Mouse (Mus musculus): ENCODE data around the gene Adamts20.
"Not testable (repeated sequence)": the region's sequence is repeated elsewhere in the genome, so short reads cannot be mapped to it uniquely, and the experiment has no call there.

Adamts20 gene

DNA sequence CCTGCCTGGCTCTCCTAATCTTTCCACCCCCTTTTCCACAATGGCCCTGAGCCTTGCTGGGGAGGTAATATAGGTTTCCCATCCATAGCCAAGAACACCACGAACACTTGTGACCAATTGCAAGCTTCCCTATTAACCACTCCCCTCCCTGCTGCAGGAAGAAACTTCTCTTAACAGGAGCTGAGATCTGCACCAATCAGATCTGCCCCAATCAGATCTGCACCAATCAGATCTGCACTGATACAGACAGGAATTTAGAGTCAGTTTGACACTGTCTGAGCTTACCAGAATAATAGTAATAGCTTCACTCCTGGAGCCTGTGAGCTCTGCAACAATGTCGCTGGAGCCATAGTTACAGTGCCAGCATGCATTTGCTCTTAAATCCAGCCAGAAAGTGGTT is 58.9 kb downstream of the Adamts20 start:
- peaks cover 49% of the 10 kb centered on the region for H3K27me3 ChIP-seq (ENCODE audit: insufficient read depth, low read length)
- TF ChIP-seq NANOG (IDR thresholded peaks at IDR 0.05; ENCODE audit: borderline replicate concordance, low read length) = no peak
- no peak for TF ChIP-seq POU5F1 (IDR thresholded peaks at IDR 0.05; ENCODE audit: borderline replicate concordance, low read length)
- H3K9me3 ChIP-seq (ENCODE audit: low read length) = no peaks in the 10 kb centered on the region
- H3K36me3 ChIP-seq (ENCODE audit: insufficient read depth, low read length) = no peaks in the 10 kb centered on the region
- H3K4me1 ChIP-seq (replicated peaks; ENCODE audit: low read depth, low read length) = peaks cover 17% of the 10 kb centered on the region
- H3K4me3 ChIP-seq (replicated peaks; ENCODE audit: low read length) = no peak overlapping the region

GRCm38 (mm10) chr15:94404071-94404545 is 61.1 kb downstream of the Adamts20 start:
- no peaks in the 10 kb centered on the region for H3K36me3 ChIP-seq (ENCODE audit: insufficient read depth, low read length)
- TF ChIP-seq CTCF (conservative IDR thresholded peaks at IDR 0.05; ENCODE audit: low read length) (no peak), POU5F1 (IDR thresholded peaks at IDR 0.05; ENCODE audit: borderline replicate concordance, low read length) (no peak), NANOG (IDR thresholded peaks at IDR 0.05; ENCODE audit: borderline replicate concordance, low read length) (no peak)

DNA sequence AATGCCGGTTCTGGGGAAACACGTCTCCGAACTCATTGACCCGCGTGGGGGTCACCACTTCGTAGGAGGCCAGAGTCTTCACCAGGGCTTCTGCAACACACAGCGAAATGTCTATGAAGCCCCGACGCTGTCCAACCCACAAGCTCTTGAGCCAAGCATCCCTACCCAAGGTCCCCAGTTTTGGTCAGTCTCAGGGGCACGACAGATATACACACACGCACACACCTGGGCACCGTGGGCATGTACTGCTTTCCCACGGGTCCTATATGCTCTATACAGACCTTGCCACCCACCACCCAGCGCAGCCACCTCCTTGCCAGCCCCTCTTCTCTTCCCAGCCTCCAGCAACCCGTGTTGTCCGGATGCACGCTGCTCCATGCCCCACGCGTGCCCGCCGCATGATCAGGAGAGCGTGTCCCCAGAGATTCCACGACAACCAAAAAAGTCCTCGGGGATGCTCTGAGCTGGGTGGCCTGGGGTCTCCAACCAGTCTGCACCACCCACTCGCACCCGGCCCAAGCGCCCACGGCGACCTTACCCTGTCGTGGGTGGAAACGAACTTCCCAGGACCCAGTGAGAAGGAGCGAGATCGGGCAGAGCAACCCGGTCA is 61.7 kb downstream of the Adamts20 start:
- peaks cover 17% of the 10 kb centered on the region for H3K4me1 ChIP-seq (replicated peaks; ENCODE audit: low read depth, low read length)
- H3K9me3 ChIP-seq (ENCODE audit: low read length) = no peaks in the 10 kb centered on the region
- TF ChIP-seq POU5F1 (IDR thresholded peaks at IDR 0.05; ENCODE audit: borderline replicate concordance, low read length) (no peak), CTCF (conservative IDR thresholded peaks at IDR 0.05; ENCODE audit: low read length) (no peak), NANOG (IDR thresholded peaks at IDR 0.05; ENCODE audit: borderline replicate concordance, low read length) (no peak)
- H3K4me3 ChIP-seq (replicated peaks; ENCODE audit: low read length) = peak overlapping the region; percentile 86
- peaks cover 47% of the 10 kb centered on the region for H3K27me3 ChIP-seq (ENCODE audit: insufficient read depth, low read length)
- no peaks in the 10 kb centered on the region for H3K36me3 ChIP-seq (ENCODE audit: insufficient read depth, low read length)

More at GRCm38 (mm10) chr15:94404071-94404545, 61.1 kb downstream of the Adamts20 start:
- H3K9me3 ChIP-seq (ENCODE audit: low read length) = no peaks in the 10 kb centered on the region
- peak overlapping the region; percentile 86 for H3K4me3 ChIP-seq (replicated peaks; ENCODE audit: low read length)
- H3K4me1 ChIP-seq (replicated peaks; ENCODE audit: low read depth, low read length) = peaks cover 17% of the 10 kb centered on the region
- H3K27me3 ChIP-seq (ENCODE audit: insufficient read depth, low read length) = peaks cover 49% of the 10 kb centered on the region

DNA sequence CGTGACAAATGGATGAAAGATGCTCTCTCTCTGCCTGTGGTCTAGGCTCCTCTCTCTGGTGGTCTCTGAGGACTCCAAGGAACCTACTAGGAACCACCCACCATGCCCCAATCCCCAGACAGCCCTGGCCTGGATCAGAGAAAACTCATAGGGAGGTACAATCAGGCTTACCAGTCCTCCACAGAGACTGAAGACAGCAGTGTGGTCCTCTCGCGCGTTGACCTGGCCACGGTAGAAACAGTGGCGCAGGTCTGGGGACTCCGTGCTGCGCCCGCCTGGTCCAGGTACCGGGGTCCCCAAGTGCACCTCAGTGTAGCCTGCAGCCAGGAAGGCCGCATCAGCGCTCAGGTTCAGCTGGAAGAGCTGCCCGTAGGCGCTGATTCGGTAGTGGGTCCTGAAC is 62.2 kb downstream of the Adamts20 start:
- H3K4me3 ChIP-seq (replicated peaks; ENCODE audit: low read length) = peak overlapping the region; percentile 86
- peaks cover 17% of the 10 kb centered on the region for H3K4me1 ChIP-seq (replicated peaks; ENCODE audit: low read depth, low read length)
- H3K36me3 ChIP-seq (ENCODE audit: insufficient read depth, low read length) = no peaks in the 10 kb centered on the region
- TF ChIP-seq POU5F1 (IDR thresholded peaks at IDR 0.05; ENCODE audit: borderline replicate concordance, low read length) (no peak), CTCF (conservative IDR thresholded peaks at IDR 0.05; ENCODE audit: low read length) (no peak), NANOG (IDR thresholded peaks at IDR 0.05; ENCODE audit: borderline replicate concordance, low read length) (no peak)
- peaks cover 45% of the 10 kb centered on the region for H3K27me3 ChIP-seq (ENCODE audit: insufficient read depth, low read length)
- H3K9me3 ChIP-seq (ENCODE audit: low read length) = no peaks in the 10 kb centered on the region

- TF ChIP-seq NANOG (IDR thresholded peaks at IDR 0.05; ENCODE audit: borderline replicate concordance, low read length) (no peak), CTCF (conservative IDR thresholded peaks at IDR 0.05; ENCODE audit: low read length) (no peak), POU5F1 (IDR thresholded peaks at IDR 0.05; ENCODE audit: borderline replicate concordance, low read length) (no peak)
- Histone ChIP-seq H3K4me3 (replicated peaks; ENCODE audit: low read length) (no peak overlapping the region), H3K9me3 (ENCODE audit: low read length) (no peaks in the 10 kb centered on the region), H3K4me1 (replicated peaks; ENCODE audit: low read depth, low read length) (no peaks in the 10 kb centered on the region), H3K27me3 (ENCODE audit: insufficient read depth, low read length) (no peaks in the 10 kb centered on the region), H3K36me3 (ENCODE audit: insufficient read depth, low read length) (no peaks in the 10 kb centered on the region)
These were observed 72.5 kb downstream of the Adamts20 start for GRCm38 (mm10) chr15:94392737-94393136.

- not testable (repeated sequence) for H3K4me1 ChIP-seq (replicated peaks; ENCODE audit: low read depth, low read length); H3K27me3 ChIP-seq (ENCODE audit: insufficient read depth, low read length); H3K4me3 ChIP-seq (replicated peaks; ENCODE audit: low read length); H3K36me3 ChIP-seq (ENCODE audit: insufficient read depth, low read length); H3K9me3 ChIP-seq (ENCODE audit: low read length)
- TF ChIP-seq CTCF (conservative IDR thresholded peaks at IDR 0.05; ENCODE audit: low read length) = peak; percentile 36
These were observed 75.1 kb downstream of the Adamts20 start for GRCm38 (mm10) chr15:94390127-94390526.

- Histone ChIP-seq H3K36me3 (ENCODE audit: insufficient read depth, low read length) (no peaks in the 10 kb centered on the region), H3K4me1 (replicated peaks; ENCODE audit: low read depth, low read length) (0 out of 2 replicates have a peak, but pooled peaks cover 3% of the 10 kb centered on the region), H3K27me3 (ENCODE audit: insufficient read depth, low read length) (peaks cover 9% of the 10 kb centered on the region), H3K4me3 (replicated peaks; ENCODE audit: low read length) (peak overlapping the region; percentile 63), H3K9me3 (ENCODE audit: low read length) (no peaks in the 10 kb centered on the region)
- peak; percentile 66 for TF ChIP-seq CTCF (conservative IDR thresholded peaks at IDR 0.05; ENCODE audit: low read length)
- no peak for TF ChIP-seq POU5F1 (IDR thresholded peaks at IDR 0.05; ENCODE audit: borderline replicate concordance, low read length)
These were observed 85.8 kb downstream of the Adamts20 start for GRCm38 (mm10) chr15:94379425-94379824.

DNA sequence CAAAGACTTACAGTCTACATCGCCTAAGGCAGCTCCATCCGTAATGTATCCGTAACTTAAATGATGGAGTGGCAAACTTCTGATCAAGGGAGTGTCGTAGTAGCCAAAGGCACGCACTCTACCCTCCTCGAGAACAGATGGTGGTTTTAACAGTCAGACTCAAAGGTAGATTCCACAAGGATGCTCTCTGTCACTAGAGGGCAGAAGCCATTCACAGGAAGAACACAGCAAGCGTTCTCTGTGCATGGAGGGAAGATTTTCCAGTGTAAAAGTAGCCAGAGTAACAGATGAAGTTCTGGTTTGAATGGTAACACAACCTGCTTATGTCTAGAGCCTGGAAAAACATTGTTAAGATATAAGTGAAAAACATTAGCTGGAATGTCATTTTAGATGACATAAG is 92.7 kb downstream of the Adamts20 start:
- no peaks in the 10 kb centered on the region for H3K4me1 ChIP-seq (replicated peaks; ENCODE audit: low read depth, low read length)
- TF ChIP-seq POU5F1 (IDR thresholded peaks at IDR 0.05; ENCODE audit: borderline replicate concordance, low read length) (no peak), NANOG (IDR thresholded peaks at IDR 0.05; ENCODE audit: borderline replicate concordance, low read length) (no peak), CTCF (conservative IDR thresholded peaks at IDR 0.05; ENCODE audit: low read length) (no peak)

DNA sequence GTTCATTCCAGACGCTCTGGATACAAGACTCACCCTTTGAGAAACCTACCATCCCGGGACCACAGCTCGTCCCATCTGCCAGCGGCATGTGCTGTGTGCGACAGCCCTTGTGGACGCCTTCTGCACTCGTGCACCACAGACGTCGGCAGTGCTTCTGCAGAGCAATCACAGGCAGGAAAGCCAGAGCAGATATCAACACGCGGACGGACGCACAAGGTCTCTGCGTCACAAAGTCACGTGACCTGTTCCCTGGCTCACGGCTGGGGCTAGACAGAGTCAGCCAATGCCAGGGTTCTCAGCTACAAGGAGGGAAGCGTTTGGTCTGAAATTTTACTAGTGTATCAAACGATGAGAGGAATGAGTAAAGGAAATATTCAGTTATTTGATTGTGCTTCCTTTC is 116.2 kb downstream of the Adamts20 start:
- no peaks in the 10 kb centered on the region for H3K27me3 ChIP-seq (ENCODE audit: insufficient read depth, low read length)
- no peaks in the 10 kb centered on the region for H3K36me3 ChIP-seq (ENCODE audit: insufficient read depth, low read length)
- peaks cover 5% of the 10 kb centered on the region; the same call in 1 of the 2 replicates for H3K9me3 ChIP-seq (ENCODE audit: low read length)
- H3K4me1 ChIP-seq (replicated peaks; ENCODE audit: low read depth, low read length) = no peaks in the 10 kb centered on the region
- no peak for TF ChIP-seq CTCF (conservative IDR thresholded peaks at IDR 0.05; ENCODE audit: low read length)
- TF ChIP-seq POU5F1 (IDR thresholded peaks at IDR 0.05; ENCODE audit: borderline replicate concordance, low read length) = no peak
- TF ChIP-seq NANOG (IDR thresholded peaks at IDR 0.05; ENCODE audit: borderline replicate concordance, low read length) = no peak
- H3K4me3 ChIP-seq (replicated peaks; ENCODE audit: low read length) = no peak overlapping the region

More for the DNA sequence above, 92.7 kb downstream of the Adamts20 start:
- H3K9me3 ChIP-seq (ENCODE audit: low read length) = no peaks in the 10 kb centered on the region
- no peaks in the 10 kb centered on the region for H3K36me3 ChIP-seq (ENCODE audit: insufficient read depth, low read length)
- no peak overlapping the region for H3K4me3 ChIP-seq (replicated peaks; ENCODE audit: low read length)
- no peaks in the 10 kb centered on the region for H3K27me3 ChIP-seq (ENCODE audit: insufficient read depth, low read length)

Data from E14TG2a.4 (cell line).